Mouse (Mus musculus): Measurements from ENCODE around the gene Prkab2.

Prkab2 gene

GRCm38 (mm10) chr3:97657655-97658411 is at the start of gene Prkab2:
Gene Prkab2 (plus strand): TSS chr3:97658193.
- DNase-seq = peak; percentile 98

DNA sequence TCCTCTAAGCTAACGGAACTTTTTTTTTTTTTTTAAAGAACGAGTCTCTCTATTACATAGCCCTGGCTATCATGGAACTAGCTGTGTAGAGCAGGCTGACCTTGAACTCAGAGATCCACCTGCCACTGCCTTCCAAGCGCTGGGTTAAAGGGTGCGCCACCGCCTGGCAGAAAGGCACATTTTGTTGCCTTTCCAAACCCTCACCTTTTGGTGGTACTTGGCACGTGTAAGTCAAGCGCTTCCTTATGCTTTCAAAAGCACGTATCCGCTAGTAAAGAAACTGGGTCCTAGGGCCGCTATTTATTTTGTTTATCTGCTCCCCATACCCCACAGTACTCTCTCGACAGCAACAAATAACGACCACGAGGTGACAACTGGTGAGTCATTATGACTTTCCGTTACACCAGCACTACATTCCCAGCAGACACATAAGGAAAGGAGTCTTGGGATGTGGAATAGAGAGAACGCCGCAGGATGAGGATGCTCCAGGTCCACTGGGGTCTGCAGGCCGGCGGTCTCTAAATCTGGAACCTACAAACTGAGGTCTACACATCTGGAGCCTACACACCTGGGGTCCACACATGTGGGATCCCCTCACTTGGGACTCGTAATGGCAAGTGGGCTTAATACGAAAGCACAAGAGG is 48.7 kb upstream of the Prkab2 start:
- peak; percentile 27 for DNase-seq

- DNase-seq = peak; percentile 86
Observed at GRCm38 (mm10) chr3:97609845-97610410, 48.1 kb upstream of the Prkab2 start, which contains the start of gene Chd1l. Gene Chd1l (minus strand): TSS chr3:97610203.

DNA sequence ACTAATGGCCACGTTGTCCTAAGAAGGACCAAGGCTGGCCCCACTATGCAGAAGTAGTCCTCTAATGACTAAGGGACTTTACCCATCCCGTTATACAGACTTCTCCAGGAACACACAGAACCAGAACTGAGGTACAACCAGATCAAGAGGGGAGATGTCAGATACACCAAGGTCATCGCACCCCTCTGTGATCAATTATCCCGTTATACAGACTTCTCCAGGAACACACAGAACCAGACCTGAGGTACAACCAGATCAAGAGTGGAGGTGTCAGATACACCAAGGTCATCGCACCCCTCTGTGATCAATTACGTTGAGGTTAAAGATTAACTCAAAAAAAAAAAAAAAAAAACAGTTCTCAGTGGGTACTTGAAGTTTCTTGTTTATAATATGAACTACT is 47.0 kb upstream of the Prkab2 start:
- DNase-seq = no peak

GRCm38 (mm10) chr3:97615154-97615553 is 42.8 kb upstream of the Prkab2 start:
- DNase-seq = no peak

DNA sequence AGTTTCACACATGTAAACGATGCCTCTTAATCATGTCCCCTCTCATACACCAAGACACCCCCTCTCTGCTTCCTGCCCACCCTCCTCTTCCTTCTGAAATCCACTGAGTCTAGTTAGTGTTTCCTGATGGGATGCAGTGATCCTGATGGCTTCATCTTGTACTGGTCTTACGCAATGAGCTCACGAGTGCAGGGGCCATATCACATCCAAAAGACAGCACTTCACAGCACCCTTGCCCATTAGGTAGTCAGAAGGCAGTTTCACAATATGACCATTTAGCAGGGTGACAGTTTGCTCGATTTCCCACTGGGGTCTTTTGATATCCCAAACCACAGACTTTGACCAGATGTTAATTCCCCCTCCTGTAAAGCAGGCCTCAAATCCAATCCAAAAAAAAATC is 42.1 kb upstream of the Prkab2 start:
- DNase-seq = no peak

GRCm38 (mm10) chr3:97617091-97617825 is 40.7 kb upstream of the Prkab2 start:
- DNase-seq = no peak

GRCm38 (mm10) chr3:97617899-97618298 is 40.1 kb upstream of the Prkab2 start:
- DNase-seq = no peak

DNA sequence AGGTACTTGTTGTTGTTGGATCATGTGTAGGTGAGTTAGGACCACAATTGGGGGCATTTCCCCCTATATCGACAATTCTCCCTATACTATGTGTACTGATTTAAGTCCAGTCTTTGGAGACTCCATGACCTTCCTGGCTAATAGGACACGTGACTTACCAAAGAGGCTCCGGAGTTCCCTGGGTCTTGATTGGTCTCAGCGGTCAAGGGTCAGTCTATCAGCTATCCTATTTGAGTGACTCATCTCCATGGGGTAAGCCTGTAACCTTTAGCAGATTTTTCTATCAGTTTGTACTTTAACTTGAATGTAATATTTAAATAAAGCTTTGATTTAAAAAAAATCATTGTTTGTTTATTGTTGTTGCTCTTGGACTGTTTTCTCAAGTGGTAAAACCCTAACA is 37.3 kb upstream of the Prkab2 start:
- DNase-seq = no peak

GRCm38 (mm10) chr3:97624611-97625010 is 33.4 kb upstream of the Prkab2 start:
- no peak for DNase-seq

GRCm38 (mm10) chr3:97627893-97628292 is 30.1 kb upstream of the Prkab2 start:
- DNase-seq = no peak

DNA sequence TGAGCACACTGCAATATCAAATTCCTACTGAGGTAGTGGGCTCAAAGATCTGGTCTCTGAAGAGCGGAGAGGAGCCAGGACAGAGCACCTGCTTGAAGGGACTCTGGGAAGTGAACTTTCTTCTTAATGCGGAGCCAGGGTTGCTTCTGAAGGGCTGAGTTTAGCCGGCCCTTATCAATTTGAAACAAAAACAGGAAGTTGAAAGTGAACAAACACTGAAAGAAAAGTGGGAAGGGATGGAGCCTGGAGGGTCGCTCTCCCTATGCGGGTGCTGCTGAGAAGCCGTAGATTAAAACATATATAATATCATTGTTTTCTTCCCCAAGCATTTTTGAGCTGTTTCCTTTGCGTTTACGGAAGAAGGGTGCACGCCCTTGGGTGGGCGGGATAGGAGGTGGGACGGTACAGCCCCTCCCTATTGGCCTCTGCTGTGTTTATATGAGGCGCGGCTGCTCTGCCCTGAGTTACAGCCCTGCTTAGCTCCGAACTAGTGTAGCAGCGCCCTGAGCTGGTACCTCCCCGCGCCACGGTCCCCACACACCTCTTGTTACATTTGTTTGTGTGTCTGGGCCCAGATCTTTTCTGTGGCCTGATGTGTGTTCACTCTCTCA is 29.5 kb upstream of the Prkab2 start, which contains the start of gene Fmo5:
Gene Fmo5 (plus strand): TSS at position 414 of the 611 bp plus-strand sequence.
- DNase-seq = no peak

GRCm38 (mm10) chr3:97629941-97630340 is 28.1 kb upstream of the Prkab2 start:
- DNase-seq = no peak

- DNase-seq = no peak
Observed at GRCm38 (mm10) chr3:97630746-97631145, 27.2 kb upstream of the Prkab2 start.

GRCm38 (mm10) chr3:97631258-97631860 is 26.6 kb upstream of the Prkab2 start:
- no peak for DNase-seq

GRCm38 (mm10) chr3:97633456-97633855 is 24.5 kb upstream of the Prkab2 start:
- no peak for DNase-seq

DNA sequence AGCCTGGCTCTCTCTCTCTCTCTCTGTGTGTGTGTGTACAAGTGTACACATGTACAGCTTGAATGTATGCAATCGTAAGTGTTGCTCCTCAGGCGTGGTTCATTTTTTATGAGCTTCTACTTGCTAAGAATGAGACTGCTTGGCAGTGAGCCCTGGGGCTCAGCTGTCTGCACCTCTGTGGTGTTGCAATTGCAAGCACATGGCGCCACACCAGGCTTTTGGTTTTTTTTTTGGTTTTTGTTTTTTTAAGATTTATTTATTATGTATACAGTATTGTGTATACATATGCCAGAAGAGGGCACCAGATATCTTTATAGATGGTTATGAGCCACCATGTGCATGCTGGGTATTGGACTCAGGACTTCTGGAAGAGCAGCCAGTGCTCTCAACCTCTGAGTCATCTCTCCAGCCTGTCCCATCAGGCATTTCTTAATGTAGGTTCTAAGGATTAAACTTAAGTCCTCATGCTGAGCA is 23.7 kb upstream of the Prkab2 start:
- DNase-seq = no peak

DNA sequence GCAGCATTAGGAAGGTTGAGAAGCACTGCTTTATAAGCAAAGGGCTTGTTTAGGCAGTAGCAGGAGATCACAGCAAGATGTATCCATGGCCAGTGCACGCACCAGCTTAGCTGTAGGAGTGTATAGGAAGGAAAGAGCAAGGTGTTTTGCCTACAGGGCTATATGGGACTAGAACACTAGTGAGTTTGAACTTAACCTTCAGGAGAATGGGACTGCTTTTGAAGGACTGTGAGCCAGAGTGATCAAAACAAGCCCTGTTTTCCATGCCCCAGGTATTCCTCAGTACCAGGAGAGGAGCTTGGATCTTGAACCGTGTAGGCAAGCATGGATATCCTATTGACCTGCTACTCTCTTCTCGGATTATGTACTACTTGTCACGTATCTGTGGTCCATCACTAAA is 16.6 kb upstream of the Prkab2 start:
- no peak for DNase-seq

DNA sequence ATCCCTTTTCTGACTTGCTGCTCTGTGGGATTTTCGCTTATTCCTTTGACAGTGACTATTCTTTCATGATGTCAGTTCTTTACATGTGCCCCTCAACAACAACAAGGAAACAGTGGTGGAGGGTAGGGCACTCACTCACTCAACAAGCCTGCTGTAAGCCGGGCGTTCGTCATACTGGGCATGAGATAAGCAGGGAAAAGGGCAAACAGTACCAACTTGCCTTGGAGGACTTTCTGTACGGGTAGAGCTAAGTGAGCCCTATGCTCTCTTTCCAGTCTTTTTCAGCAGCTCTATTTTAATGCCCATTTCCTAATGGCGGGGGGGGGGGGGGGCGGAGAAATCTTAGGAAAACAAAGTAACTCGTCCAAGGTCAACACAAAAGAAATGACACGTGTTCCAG is 16.0 kb upstream of the Prkab2 start:
- no peak for DNase-seq

GRCm38 (mm10) chr3:97648518-97648917 is 9.5 kb upstream of the Prkab2 start:
- no peak for DNase-seq

- no peak for DNase-seq
Observed at GRCm38 (mm10) chr3:97649022-97649421, 9.0 kb upstream of the Prkab2 start.

GRCm38 (mm10) chr3:97649469-97649868 is 8.5 kb upstream of the Prkab2 start:
- no peak for DNase-seq
